In genomic region chr7:27837896-27838295, GRCm38 (mm10) we compare ENCODE assay signal across 8 mouse cellular contexts. TPM values are rescaled to one million over a fixed set of nuclear protein-coding genes. Genes with fewer than 3 reads are reported as not detected.
A peak's percentile ranks its signal among the peaks of the same experiment; 100 is the strongest.
DNase-seq lines count a peak whose midpoint lies in the region; ATAC-seq and TF ChIP-seq lines count a peak whose summit lies in the region.

No protein-coding gene starts in this region.

- no peak for TF ChIP-seq POLR2A in testis, adult 2 months (IDR thresholded peaks at IDR 0.05; ENCODE audit: control insufficient read depth, low read depth, low read length)

- TF ChIP-seq CTCF in testis, adult 2 months (IDR thresholded peaks at IDR 0.05; ENCODE audit: control insufficient read depth, insufficient read depth, insufficient replicate concordance, low read depth, low read length): no peak

- no peaks in the 10 kb centered on the region for H3K9me3 ChIP-seq in limb, embryonic 11.5 days (ENCODE audit: control insufficient read depth, low read length)
- H3K9me3 ChIP-seq in neural tube, embryonic 15.5 days (replicated peaks): no peaks in the 10 kb centered on the region

- peak overlapping the region; percentile 68 for H3K9ac ChIP-seq in limb, embryonic 11.5 days (ENCODE audit: low read length)
- H3K9ac ChIP-seq in neural tube, embryonic 15.5 days (replicated peaks): peak overlapping the region; percentile 69

- H3K27ac ChIP-seq in testis, adult 2 months (ENCODE audit: control insufficient read depth, insufficient read depth, low read depth, low read length): peak overlapping the region; percentile 95
- 0 out of 2 replicates have a peak overlapping the region, but pooled peaks have one; percentile 30 for H3K27ac ChIP-seq in limb, embryonic 11.5 days (replicated peaks; ENCODE audit: low read depth, low read length)
- peak overlapping the region; percentile 92 for H3K27ac ChIP-seq in neural tube, embryonic 15.5 days (replicated peaks)

- peak; percentile 17 to 42 for DNase-seq in cerebellum, postnatal 10 days
- DNase-seq in cerebellum, postnatal 4 days (ENCODE audit: low spot score in 2 of 2): no peak
- DNase-seq in testis, postnatal 10 days (ENCODE audit: low spot score): no peak
- no peak for DNase-seq in limb, embryonic 11.5 days (ENCODE audit: low spot score)
- DNase-seq in adrenal gland, adult 8-10 months: no peak
- no peak for DNase-seq in yolk sac, embryonic 10.5 days (ENCODE audit: low spot score)

- H3K4me2 ChIP-seq in limb, embryonic 11.5 days (ENCODE audit: low read depth, severe bottlenecking): peak overlapping the region; percentile 57; the same call in 1 of the 2 replicates
- peak overlapping the region; percentile 65 for H3K4me2 ChIP-seq in neural tube, embryonic 15.5 days

- H3K27me3 ChIP-seq in testis, adult 2 months (ENCODE audit: control insufficient read depth, insufficient read depth, low read length): no peaks in the 10 kb centered on the region
- H3K27me3 ChIP-seq in limb, embryonic 11.5 days (ENCODE audit: control insufficient read depth, insufficient read depth, low read length): no peaks in the 10 kb centered on the region
- H3K27me3 ChIP-seq in neural tube, embryonic 15.5 days (replicated peaks): no peaks in the 10 kb centered on the region

- ATAC-seq in limb, embryonic 11.5 days (ENCODE audit: insufficient number of reproducible peaks, low FRiP score, low TSS enrichment, low read depth): 0 out of 2 replicates have a peak, but pooled peaks have one; percentile 44
- peak; percentile 51; the same call in 1 of the 2 replicates for ATAC-seq in neural tube, embryonic 15.5 days (ENCODE audit: low FRiP score)

- H3K36me3 ChIP-seq in testis, adult 2 months (ENCODE audit: control insufficient read depth, insufficient read depth, low read length): no peaks in the 10 kb centered on the region
- no peaks in the 10 kb centered on the region for H3K36me3 ChIP-seq in limb, embryonic 11.5 days (ENCODE audit: control insufficient read depth, insufficient read depth, low read length)
- no peaks in the 10 kb centered on the region for H3K36me3 ChIP-seq in neural tube, embryonic 15.5 days

- peaks cover 8% of the 10 kb centered on the region for H3K4me1 ChIP-seq in testis, adult 2 months (ENCODE audit: control insufficient read depth, insufficient read depth, low read length)
- no peaks in the 10 kb centered on the region; the same call in 1 of the 2 replicates for H3K4me1 ChIP-seq in limb, embryonic 11.5 days (ENCODE audit: control insufficient read depth, insufficient read depth, low read length)
- H3K4me1 ChIP-seq in neural tube, embryonic 15.5 days: peaks cover 15% of the 10 kb centered on the region

- 35% methylated on average over 6 of the region's 6 CpGs for WGBS in limb, embryonic 11.5 days
- WGBS in neural tube, embryonic 15.5 days: 24% methylated on average over 6 of the region's 6 CpGs

- peak overlapping the region; percentile 85 for H3K4me3 ChIP-seq in testis, adult 2 months (ENCODE audit: control insufficient read depth, low read depth, low read length)
- H3K4me3 ChIP-seq in limb, embryonic 11.5 days (ENCODE audit: low read depth, low read length): peak overlapping the region; percentile 51
- peak overlapping the region; percentile 50 for H3K4me3 ChIP-seq in neural tube, embryonic 15.5 days (replicated peaks)

RNA-seq across cellular contexts. Expression of gene Zfp59, which starts 0.5 kb away (rescaled TPM):
- polyA plus RNA-seq in testis, adult 2 months (2012; rRNA removed): 2.0 and 2.3 TPM in 2 replicates
- polyA plus RNA-seq in limb, embryonic 11.5 days (2014; fragmentation: Nextera tagmentation; extraction: Ambion mirVana): 10.1 and 12.0 TPM in 2 replicates
- polyA plus RNA-seq in neural tube, embryonic 15.5 days (2015; fragmentation: Nextera tagmentation; extraction: Ambion mirVana): 9.0 and 9.7 TPM in 2 replicates
- total RNA-seq in adrenal gland, adult 8-10 months (2022): 1 to 10 TPM; 3.5 to 5.8 (median 4.2) TPM

RNA-seq across cellular contexts. Expression of gene Zfp607a, which starts 19.4 kb away (rescaled TPM):
- 3.4 and 4.3 TPM in 2 replicates for polyA plus RNA-seq in testis, adult 2 months (2012; rRNA removed)
- 3.6 and 4.4 TPM in 2 replicates for polyA plus RNA-seq in limb, embryonic 11.5 days (2014; fragmentation: Nextera tagmentation; extraction: Ambion mirVana)
- 1.1 and 1.8 TPM in 2 replicates for polyA plus RNA-seq in neural tube, embryonic 15.5 days (2015; fragmentation: Nextera tagmentation; extraction: Ambion mirVana)
- 1 to 10 TPM; 4.5 to 7.7 (median 5.5) TPM for total RNA-seq in adrenal gland, adult 8-10 months (2022)

RNA-seq across cellular contexts. Expression of gene Zfp626, which starts 30.9 kb away (rescaled TPM):
- 4.1 and 6.3 TPM in 2 replicates for polyA plus RNA-seq in testis, adult 2 months (2012; rRNA removed)
- polyA plus RNA-seq in limb, embryonic 11.5 days (2014; fragmentation: Nextera tagmentation; extraction: Ambion mirVana): 2.5 and 2.7 TPM in 2 replicates
- polyA plus RNA-seq in neural tube, embryonic 15.5 days (2015; fragmentation: Nextera tagmentation; extraction: Ambion mirVana): 2.0 and 2.1 TPM in 2 replicates
- 10 to 100 TPM in 1 of 4 experiments, 1 to 10 TPM in 3; 7.4 to 11.0 (median 9.1) TPM for total RNA-seq in adrenal gland, adult 8-10 months (2022)

Comparison
In these comparisons a context has a peak if more than half of its experiments do, and no peak if none do; other contexts are left out.
1. DNase-seq: peak in cerebellum, postnatal 10 days (2 of 2); none in cerebellum, postnatal 4 days (0 of 2), testis, postnatal 10 days (single experiment), limb, embryonic 11.5 days (single experiment), adrenal gland, adult 8-10 months (single experiment) and yolk sac, embryonic 10.5 days (single experiment).
2. H3K27ac ChIP-seq: peak in every context shown above with its lines; median percentile 95 in testis, adult 2 months; 92 in neural tube, embryonic 15.5 days; 30 in limb, embryonic 11.5 days.
3. Peak in every context shown above with its lines, with median percentiles within 50 percentile points of each other: H3K4me3 ChIP-seq.